In the genomic region with DNA sequence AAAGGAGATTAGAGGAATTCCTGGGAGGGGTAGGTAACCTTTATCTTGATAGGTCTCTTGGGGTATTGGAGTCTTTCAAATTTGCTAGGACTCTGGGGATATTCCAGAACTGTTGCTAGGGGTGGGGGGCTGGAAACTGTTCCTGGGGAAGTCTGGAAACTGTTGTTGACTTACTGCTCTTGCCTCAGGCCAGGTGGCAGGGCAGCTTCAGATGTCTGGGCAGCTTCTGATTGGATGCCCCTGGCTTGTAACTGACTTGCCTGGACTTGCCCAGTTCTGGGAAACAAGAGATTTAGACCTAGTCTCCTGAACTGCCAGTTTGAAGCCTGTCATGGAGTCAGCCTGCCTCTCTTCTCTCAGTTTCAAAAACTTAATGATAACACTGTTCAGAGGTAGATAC, we compare ENCODE assay signal across 26 mouse cellular contexts.
"Had no signal": no experiment of that assay in that cellular context is flagged by ENCODE, and none has a peak within 500 bp of the region (broad histone marks: within the 10 kb centered on the region; RNA-seq: fewer than 3 reads in every experiment).

No protein-coding gene starts in this region.

- H3K4me1 ChIP-seq: heart, embryonic 15.5 days; intestine, embryonic 15.5 days; limb, embryonic 10.5 days; limb, embryonic 12.5 days; liver, embryonic 13.5 days; liver, embryonic 15.5 days had no signal

- ATAC-seq: hindbrain, embryonic 16.5 days; inflammation-experienced regulatory T-cells, adult 6 months; intestine, embryonic 15.5 days; intestine, postnatal 0 days; liver, postnatal 0 days had no signal

- H3K27ac ChIP-seq: heart, adult 2 months; heart, embryonic 13.5 days; heart, embryonic 15.5 days; hindbrain, embryonic 14.5 days; intestine, embryonic 15.5 days; kidney, postnatal 0 days; layer of hippocampus, adult 2 months; left cerebral cortex, adult 2 months; limb, embryonic 10.5 days; limb, embryonic 12.5 days; liver, embryonic 13.5 days; liver, embryonic 15.5 days had no signal

- DNase-seq: gastrocnemius, postnatal 14 days; gastrocnemius, postnatal 36 days; heart, adult 11 months; heart, adult 2 months; heart, postnatal 14 days; heart, postnatal 36 days; kidney, adult 18-20 months; kidney, adult 8-10 months; kidney, postnatal 14 days; kidney, postnatal 4 days; liver; liver, embryonic 13.5 days; liver, postnatal 0 days had no signal

- H3K9ac ChIP-seq: heart, embryonic 13.5 days; heart, embryonic 15.5 days; hindbrain, embryonic 14.5 days; intestine, embryonic 15.5 days; limb, embryonic 12.5 days; liver, embryonic 13.5 days; liver, embryonic 15.5 days; liver, postnatal 0 days had no signal

- H3K36me3 ChIP-seq: heart, embryonic 13.5 days; heart, embryonic 15.5 days; intestine, embryonic 15.5 days; limb, embryonic 10.5 days; limb, embryonic 12.5 days; liver, embryonic 13.5 days; liver, embryonic 15.5 days had no signal

- H3K27me3 ChIP-seq: heart, embryonic 13.5 days; heart, embryonic 15.5 days; intestine, embryonic 15.5 days; limb, embryonic 12.5 days; liver, embryonic 13.5 days; liver, embryonic 15.5 days had no signal

- H3K9me3 ChIP-seq: heart, embryonic 13.5 days; heart, embryonic 15.5 days; intestine, embryonic 15.5 days; limb, embryonic 10.5 days; limb, embryonic 12.5 days; liver, embryonic 13.5 days; liver, embryonic 15.5 days had no signal

- H3K4me3 ChIP-seq: heart, adult 2 months; heart, embryonic 13.5 days; heart, embryonic 15.5 days; intestine, embryonic 15.5 days; layer of hippocampus, adult 2 months; left cerebral cortex, adult 2 months; limb, embryonic 10.5 days; limb, embryonic 12.5 days; liver, embryonic 13.5 days; liver, embryonic 15.5 days had no signal
